Mouse (Mus musculus) CH12.LX (cell line): ENCODE results near the gene Nol4l. TPM values are rescaled to one million over a fixed set of nuclear protein-coding genes. Genes with fewer than 3 reads are reported as not detected.

Experiments
- DNase-seq: peaks from one replicate; pipeline ENCODE4 v3.0.0-alpha.2; 2013; ENCODE audit errors: extremely low read depth
- H3K27ac ChIP-seq: 2 replicates; pipeline ENCODE4 v1.5.1; 2012; ENCODE audit warnings: low read depth, mild to moderate bottlenecking, control low read depth, moderate library complexity; ENCODE audit not compliant: insufficient read depth
- H3K27me3 ChIP-seq: replicated peaks from 2 replicates; pipeline ENCODE3; 2012; ENCODE audit warnings: inconsistent platforms
- H3K36me3 ChIP-seq, 2 experiments: replicated peaks in 1 of 2; 2 replicates each; pipeline versions ENCODE3 to v1.6.1; 2012; ENCODE audit warnings: inconsistent platforms in 1 of 2, low read length in 1 of 2, mild to moderate bottlenecking in 1 of 2, mixed read lengths in 1 of 2, moderate library complexity in 1 of 2; ENCODE audit not compliant: control insufficient read depth in 1 of 2, insufficient read depth in 1 of 2
- H3K4me1 ChIP-seq, 2 experiments: 2 replicates each; pipeline ENCODE4 v1.6.1; 2012; ENCODE audit warnings: inconsistent platforms in 1 of 2, moderate library complexity in 1 of 2; ENCODE audit not compliant: insufficient read depth in 2 of 2, control insufficient read depth in 1 of 2
- H3K4me2 ChIP-seq: 2 replicates; pipeline ENCODE4 v1.6.1; 2012; ENCODE audit warnings: low read depth, mild to moderate bottlenecking, control low read depth; ENCODE audit not compliant: poor library complexity, insufficient read depth, severe bottlenecking
- H3K4me3 ChIP-seq, 3 experiments: fragments of 150-350 bp in 1 of 3; sonication (generic) in 1 of 3; replicated peaks in 1 of 3; 2 replicates each; pipeline versions ENCODE3 to v1.5.1; 2011 to 2012; ENCODE audit warnings: low read depth in 2 of 3, low read length in 2 of 3, mild to moderate bottlenecking in 2 of 3, moderate library complexity in 2 of 3, control low read depth in 1 of 3, improper control_type of control experiment in 1 of 3, inconsistent platforms in 1 of 3, mixed read lengths in 1 of 3; ENCODE audit not compliant: poor library complexity in 1 of 3
- H3K79me2 ChIP-seq: replicated peaks from 2 replicates; pipeline ENCODE4 v1.6.1; 2012; ENCODE audit warnings: mild to moderate bottlenecking, moderate library complexity; ENCODE audit not compliant: control insufficient read depth, poor library complexity, insufficient read depth, severe bottlenecking; ENCODE audit errors: extremely low read depth
- H3K9ac ChIP-seq: 2 replicates; pipeline ENCODE4 v1.6.1; 2012; ENCODE audit warnings: low read depth, mild to moderate bottlenecking, control low read depth, moderate library complexity; ENCODE audit not compliant: insufficient read depth
- H3K9me3 ChIP-seq: replicated peaks from 2 replicates; pipeline ENCODE3; 2012; ENCODE audit warnings: low read length, inconsistent platforms, mixed read lengths
- CHD2 ChIP-seq: IDR thresholded peaks from 2 replicates; pipeline ENCODE4 v1.6.1; 2011; ENCODE audit warnings: low read length, improper control_type of control experiment
- CTCF ChIP-seq, 2 experiments: IDR thresholded peaks in 1 of 2; conservative IDR thresholded peaks in 1 of 2; 2 replicates each; pipeline ENCODE4 v1.5.1; 2011 to 2012; ENCODE audit warnings: low read depth in 2 of 2, low read length in 2 of 2, improper control_type of control experiment in 1 of 2, inconsistent platforms in 1 of 2, mild to moderate bottlenecking in 1 of 2, moderate library complexity in 1 of 2
- E2F4 ChIP-seq: IDR thresholded peaks from 2 replicates; pipeline ENCODE4 v1.6.1; 2011; ENCODE audit warnings: low read depth, low read length, improper control_type of control experiment; ENCODE audit not compliant: insufficient replicate concordance
- ELF1 ChIP-seq: IDR thresholded peaks from 2 replicates; pipeline ENCODE4 v1.6.1; 2014; ENCODE audit warnings: low read depth, mild to moderate bottlenecking, inconsistent platforms, low read length, improper control_type of control experiment
- IRF4 ChIP-seq: IDR thresholded peaks from 2 replicates; pipeline ENCODE4 v1.6.1; 2014; ENCODE audit warnings: low read depth, mild to moderate bottlenecking, inconsistent platforms, low read length, improper control_type of control experiment
- JUN ChIP-seq: IDR thresholded peaks from 2 replicates; pipeline ENCODE4 v1.6.1; 2011; ENCODE audit warnings: low read depth, mild to moderate bottlenecking, low read length, improper control_type of control experiment, moderate library complexity; ENCODE audit not compliant: insufficient read depth
- JUND ChIP-seq: conservative IDR thresholded peaks from 2 replicates; pipeline ENCODE4 v1.6.1; 2011; ENCODE audit warnings: low read depth, low read length, improper control_type of control experiment
- MAFK ChIP-seq: IDR thresholded peaks from 2 replicates; pipeline ENCODE4 v1.6.1; 2011; ENCODE audit warnings: low read length, improper control_type of control experiment; ENCODE audit not compliant: insufficient replicate concordance
- MAZ ChIP-seq: IDR thresholded peaks from 2 replicates; pipeline ENCODE4 v1.6.1; 2012; ENCODE audit warnings: low read depth, mild to moderate bottlenecking, inconsistent platforms, low read length, improper control_type of control experiment, moderate library complexity
- PAX5 ChIP-seq: IDR thresholded peaks from 2 replicates; pipeline ENCODE4 v1.6.1; 2012; ENCODE audit warnings: low read length, inconsistent platforms, mixed read lengths
- POLR2A ChIP-seq: IDR thresholded peaks from 2 replicates; pipeline ENCODE4 v1.6.1; 2011; ENCODE audit warnings: low read depth, mild to moderate bottlenecking, improper control_type of control experiment, low read length
- POLR2AphosphoS2 ChIP-seq: IDR thresholded peaks from 2 replicates; pipeline ENCODE4 v1.6.1; 2011; ENCODE audit warnings: low read depth, low read length, improper control_type of control experiment
- RAD21 ChIP-seq: IDR thresholded peaks from 2 replicates; pipeline ENCODE4 v1.6.1; 2011; ENCODE audit warnings: low read depth, mild to moderate bottlenecking, low read length, improper control_type of control experiment, moderate library complexity
- RCOR1 ChIP-seq: conservative IDR thresholded peaks from 2 replicates; pipeline ENCODE4 v1.6.1; 2012; ENCODE audit warnings: low read depth, mild to moderate bottlenecking, inconsistent platforms, low read length, improper control_type of control experiment
- SIN3A ChIP-seq: IDR thresholded peaks from 2 replicates; pipeline ENCODE4 v1.6.1; 2012; ENCODE audit warnings: low read length, improper control_type of control experiment, inconsistent platforms
- SMC3 ChIP-seq: IDR thresholded peaks from 2 replicates; pipeline ENCODE4 v1.6.1; 2011; ENCODE audit warnings: low read depth, low read length, improper control_type of control experiment
- TCF12 ChIP-seq: IDR thresholded peaks from 2 replicates; pipeline ENCODE4 v1.6.1; 2014; ENCODE audit warnings: low read depth, mild to moderate bottlenecking, inconsistent platforms, low read length, improper control_type of control experiment
- UBTF ChIP-seq: IDR thresholded peaks from 2 replicates; pipeline ENCODE4 v1.6.1; 2012; ENCODE audit warnings: low read depth, mild to moderate bottlenecking, inconsistent platforms, low read length, improper control_type of control experiment, moderate library complexity
- USF2 ChIP-seq: conservative IDR thresholded peaks from 2 replicates; pipeline ENCODE4 v1.6.1; 2011; ENCODE audit warnings: low read depth, low read length, improper control_type of control experiment
- ZC3H11A ChIP-seq: IDR thresholded peaks from 2 replicates; pipeline ENCODE4 v1.6.1; 2012; ENCODE audit warnings: low read depth, mild to moderate bottlenecking, inconsistent platforms, low read length, improper control_type of control experiment
- ZKSCAN1 ChIP-seq: IDR thresholded peaks from 2 replicates; pipeline ENCODE4 v1.6.1; 2012; ENCODE audit warnings: low read depth, inconsistent platforms, low read length, improper control_type of control experiment, borderline replicate concordance
- dilution Hi-C: fragments of 300-500 bp; cut with MboI; formaldehyde crosslinking; loops from 2 replicates; pipeline ENCODE4 v1.14.3; 2020; ENCODE audit warnings: low sequenced_read_pairs; ENCODE audit not compliant: extremely low pct_unique_long_range_greater_than_20kb, extremely low pct_ligation_motif_present
- in situ Hi-C: fragments of 300-500 bp; cut with MboI; formaldehyde crosslinking; loops from 3 replicates; pipeline ENCODE4 v1.14.3; 2019; ENCODE audit warnings: low sequenced_read_pairs, low pct_ligation_motif_present, low pct_unique_long_range_greater_than_20kb, mixed read lengths
- polyA plus RNA-seq: library from polyadenylated mRNA; unstranded; fragments of >175 nt; gene quantifications from 2 replicates; pipeline ENCODE4 v1.2.1, GENCODE M21; 2012; ENCODE audit warnings: low read depth; ENCODE audit not compliant: insufficient read length
- total RNA-seq, 2 experiments: library from RNA; depleted of rRNA; stranded (reverse); fragments of 300-350 nt in 1 of 2; fragments of >200 nt in 1 of 2; gene quantifications; 2 replicates each; pipeline ENCODE4 v1.2.3; 2012 to 2014

Nol4l gene
- total and polyA plus RNA-seq, 3 experiments = 1.3 to 3.7 (median 3.5) TPM

DNA sequence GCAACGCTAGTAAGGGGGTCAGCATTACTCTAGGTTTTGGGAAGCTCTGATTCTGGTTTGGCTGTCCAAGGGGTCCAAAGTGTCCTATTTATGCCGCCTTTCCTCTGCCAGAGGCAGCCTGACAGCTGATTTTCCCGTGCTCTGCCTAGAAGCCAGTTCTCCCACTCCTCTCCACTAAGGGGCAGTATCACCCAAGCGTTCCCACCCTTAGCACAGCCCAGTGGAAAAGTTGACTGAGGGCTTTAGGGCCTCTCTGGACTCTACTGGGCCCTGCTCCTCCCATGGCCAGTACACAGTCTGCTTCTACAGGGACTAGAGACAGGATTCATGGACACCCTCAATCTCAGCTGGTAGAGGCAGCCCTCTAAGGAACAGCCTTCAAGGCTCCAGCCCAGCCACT, 51.2 kb downstream of the Nol4l start:
- TF ChIP-seq SIN3A = no peak
- no peak for TF ChIP-seq RCOR1
- peak; percentile 80 for TF ChIP-seq JUND
- TF ChIP-seq POLR2A = no peak
- 0 out of 2 replicates have a peak, but pooled peaks have one; percentile 16 for TF ChIP-seq IRF4
- TF ChIP-seq PAX5 = no peak
- peak; percentile 92 for TF ChIP-seq RAD21
- no peak for TF ChIP-seq USF2
- TF ChIP-seq E2F4 = no peak
- TF ChIP-seq UBTF = no peak
- peak; percentile 52; the same call in 1 of the 2 replicates for TF ChIP-seq JUN
- no peak for TF ChIP-seq ELF1
- no peak for TF ChIP-seq TCF12
- peak; percentile 82 for TF ChIP-seq ZC3H11A
- peak; percentile 72 to 94 for TF ChIP-seq CTCF (conservative IDR thresholded peaks at IDR 0.05 in 1 of 2, IDR thresholded peaks at IDR 0.05 in 1 of 2; ENCODE audit: low read depth in 2 of 2, low read length in 2 of 2)
- no peak for TF ChIP-seq ZKSCAN1
- TF ChIP-seq MAZ = no peak
- peak; percentile 98 for TF ChIP-seq SMC3
- TF ChIP-seq POLR2AphosphoS2 = no peak
- dilution Hi-C loops (no loop called here), in situ Hi-C loops (no loop called here)
- no peaks in the 10 kb centered on the region for H3K79me2 ChIP-seq
- H3K27ac ChIP-seq = no peak overlapping the region
- H3K27me3 ChIP-seq = no peaks in the 10 kb centered on the region
- H3K4me1 ChIP-seq = peaks cover 3 to 23% of the 10 kb centered on the region in 2 experiments; a peak in 3 of 4 replicates
- H3K36me3 ChIP-seq = peaks cover 2 to 48% of the 10 kb centered on the region in 2 experiments
- H3K4me2 ChIP-seq = no peak overlapping the region
- no peaks in the 10 kb centered on the region for H3K9me3 ChIP-seq
- H3K4me3 ChIP-seq = no peak overlapping the region
- no peak overlapping the region for H3K9ac ChIP-seq
- DNase-seq = peak; percentile 55

DNA sequence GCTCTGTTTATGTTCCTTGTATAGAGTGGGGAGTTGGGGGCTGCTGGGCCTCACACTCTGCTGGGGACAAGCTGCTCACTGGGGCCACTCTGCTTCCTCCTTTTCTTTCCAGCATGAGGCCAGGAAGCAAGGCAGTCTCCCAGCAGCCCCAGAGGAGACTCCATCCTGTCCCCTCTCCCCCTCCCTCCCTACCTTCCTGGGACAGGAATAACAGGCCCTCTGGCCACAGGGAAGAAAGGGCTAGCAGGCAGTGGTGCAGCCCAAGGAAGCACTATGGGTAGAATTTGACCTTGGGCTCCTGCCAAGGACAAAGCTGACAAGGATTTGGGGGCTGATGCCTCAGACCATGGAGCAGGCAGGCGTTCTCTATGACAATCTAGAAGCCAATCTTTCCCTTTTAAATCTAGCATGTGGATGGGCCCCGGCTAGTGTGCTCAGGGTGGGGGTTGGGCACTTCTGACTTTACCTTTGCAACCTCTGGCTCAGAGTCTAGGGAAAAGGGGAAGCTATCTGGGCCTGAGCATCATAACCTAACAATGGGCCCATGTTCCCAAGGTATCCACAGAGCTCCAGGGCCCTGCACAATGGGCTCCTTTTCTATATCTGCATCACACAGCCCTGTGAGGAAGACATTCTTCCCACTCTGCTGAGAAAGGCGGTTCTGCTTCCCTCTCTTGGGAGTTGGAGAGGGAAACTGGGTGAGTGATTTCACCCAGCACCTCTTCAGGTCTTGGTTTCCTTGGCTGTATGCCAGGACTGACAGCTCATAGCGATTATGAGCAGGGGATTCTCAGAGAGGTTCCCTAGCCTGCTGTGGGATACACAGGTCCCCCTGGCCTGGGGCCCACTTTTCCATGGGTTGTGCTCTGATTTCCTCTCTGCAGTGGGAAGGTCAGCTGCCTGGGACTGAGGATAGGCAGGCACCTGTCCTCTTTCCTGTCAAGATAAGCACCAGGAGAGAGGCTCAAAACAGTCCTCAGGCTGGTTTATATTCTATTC, 54.4 kb downstream of the Nol4l start:
- H3K4me1 ChIP-seq = peaks cover 0 to 17% of the 10 kb centered on the region in 2 experiments; a peak in 2 of 4 replicates
- H3K27ac ChIP-seq = no peak overlapping the region
- no peak overlapping the region for H3K4me3 ChIP-seq
- no peak for DNase-seq
- in situ Hi-C loops (no loop called here), dilution Hi-C loops (no loop called here)
- H3K27me3 ChIP-seq = no peaks in the 10 kb centered on the region
- H3K9ac ChIP-seq = no peak overlapping the region
- H3K4me2 ChIP-seq = no peak overlapping the region
- H3K79me2 ChIP-seq = no peaks in the 10 kb centered on the region
- H3K9me3 ChIP-seq = no peaks in the 10 kb centered on the region
- peaks cover 2 to 45% of the 10 kb centered on the region in 2 experiments for H3K36me3 ChIP-seq
- TF ChIP-seq POLR2A (no peak), CHD2 (no peak), JUND (no peak), MAFK (no peak), PAX5 (no peak), MAZ (no peak)
